Mouse (Mus musculus) lung, postnatal 36 days (tissue): ENCODE data around the gene Crabp2.
A peak's percentile ranks its signal among the peaks of the same experiment; 100 is the strongest.
"Not testable (repeated sequence)": the region's sequence is repeated elsewhere in the genome, so short reads cannot be mapped to it uniquely, and the experiment has no call there.

Experiments used
- DNase-seq: peaks from one replicate; pipeline ENCODE4 v3.0.0; 2022; ENCODE audit warnings: mixed read lengths

The Crabp2 gene

GRCm38 (mm10) chr3:87948378-87949265, at the start of gene Crabp2:
TSS of gene Crabp2 (plus strand) at chr3:87948666.
- DNase-seq: no peak

- DNase-seq: no peak
Measured at GRCm38 (mm10) chr3:87899266-87899665, 49.2 kb upstream of the Crabp2 start.

DNA sequence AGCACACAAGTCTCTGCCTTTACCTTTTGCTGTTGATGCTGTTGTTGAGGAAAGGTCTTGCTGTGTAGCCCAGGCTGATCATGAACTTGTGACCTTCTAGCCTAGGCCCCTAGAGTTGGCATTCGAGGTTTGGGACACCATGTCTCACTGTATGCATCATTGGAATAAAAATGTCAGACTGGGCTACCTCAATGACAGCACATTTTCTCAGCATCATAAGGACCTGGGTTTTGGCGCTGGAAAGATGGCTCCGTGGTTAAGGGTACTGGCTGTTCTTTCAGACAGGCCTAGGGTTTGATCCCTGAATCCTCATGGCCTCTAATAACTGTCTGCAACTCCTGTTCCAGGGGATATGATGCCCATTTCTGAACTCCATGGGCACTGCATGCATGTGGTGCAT, 48.7 kb upstream of the Crabp2 start:
- DNase-seq: no peak

DNA sequence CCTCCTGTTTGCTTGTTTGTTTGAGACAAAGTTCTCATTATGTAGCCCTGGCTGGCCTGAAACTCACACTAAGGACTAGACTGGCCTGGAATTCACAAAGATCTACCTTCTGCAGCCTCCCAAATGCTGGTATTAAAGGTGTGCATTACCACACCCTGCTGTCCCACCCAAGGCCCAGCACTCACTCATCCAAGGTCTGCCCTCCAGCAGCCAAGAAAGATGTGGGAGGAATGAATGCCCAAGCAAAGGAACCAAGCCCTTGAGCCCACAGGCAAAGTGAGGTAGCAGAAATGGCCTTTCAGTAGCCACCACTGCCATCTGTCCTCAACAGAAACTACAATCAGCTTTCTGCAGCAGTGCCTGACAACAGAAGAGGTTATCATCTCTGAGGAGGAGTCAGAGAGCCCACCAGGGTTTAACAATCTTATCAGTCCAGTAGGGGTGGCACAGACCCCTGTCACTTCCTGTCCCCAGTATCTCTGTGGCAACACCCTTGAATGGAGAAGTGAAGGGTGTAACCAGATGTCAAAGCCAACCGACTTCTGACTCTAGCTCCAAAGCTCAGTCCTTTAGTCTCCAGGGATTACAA, 47.3 kb upstream of the Crabp2 start:
- no peak for DNase-seq

GRCm38 (mm10) chr3:87901959-87902358, 46.5 kb upstream of the Crabp2 start:
- DNase-seq: not testable (repeated sequence)

GRCm38 (mm10) chr3:87903821-87904220, 44.6 kb upstream of the Crabp2 start:
- DNase-seq: no peak

- peak; percentile 97 for DNase-seq
Measured at GRCm38 (mm10) chr3:87905880-87906485, 42.5 kb upstream of the Crabp2 start, which contains the start of gene Hdgf. TSS of gene Hdgf (plus strand) at chr3:87906321.

DNA sequence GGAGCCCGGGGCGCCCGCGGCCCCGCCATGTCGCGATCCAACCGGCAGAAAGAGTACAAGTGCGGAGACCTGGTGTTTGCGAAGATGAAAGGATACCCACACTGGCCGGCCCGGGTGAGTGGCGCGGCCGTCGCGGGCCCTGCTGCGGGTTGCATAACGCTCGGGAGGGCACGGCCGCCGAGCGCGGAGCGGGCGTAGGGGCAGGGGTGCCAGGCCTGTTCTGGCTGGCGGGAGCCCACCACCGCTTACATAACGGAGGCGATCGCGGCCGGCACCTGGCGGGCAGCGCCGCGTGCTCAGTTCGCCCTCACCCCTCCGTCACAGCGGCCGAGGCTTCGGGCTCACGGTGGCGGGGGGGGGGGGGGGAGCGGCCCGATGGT, 41.9 kb upstream of the Crabp2 start:
- DNase-seq: peak; percentile 42

DNA sequence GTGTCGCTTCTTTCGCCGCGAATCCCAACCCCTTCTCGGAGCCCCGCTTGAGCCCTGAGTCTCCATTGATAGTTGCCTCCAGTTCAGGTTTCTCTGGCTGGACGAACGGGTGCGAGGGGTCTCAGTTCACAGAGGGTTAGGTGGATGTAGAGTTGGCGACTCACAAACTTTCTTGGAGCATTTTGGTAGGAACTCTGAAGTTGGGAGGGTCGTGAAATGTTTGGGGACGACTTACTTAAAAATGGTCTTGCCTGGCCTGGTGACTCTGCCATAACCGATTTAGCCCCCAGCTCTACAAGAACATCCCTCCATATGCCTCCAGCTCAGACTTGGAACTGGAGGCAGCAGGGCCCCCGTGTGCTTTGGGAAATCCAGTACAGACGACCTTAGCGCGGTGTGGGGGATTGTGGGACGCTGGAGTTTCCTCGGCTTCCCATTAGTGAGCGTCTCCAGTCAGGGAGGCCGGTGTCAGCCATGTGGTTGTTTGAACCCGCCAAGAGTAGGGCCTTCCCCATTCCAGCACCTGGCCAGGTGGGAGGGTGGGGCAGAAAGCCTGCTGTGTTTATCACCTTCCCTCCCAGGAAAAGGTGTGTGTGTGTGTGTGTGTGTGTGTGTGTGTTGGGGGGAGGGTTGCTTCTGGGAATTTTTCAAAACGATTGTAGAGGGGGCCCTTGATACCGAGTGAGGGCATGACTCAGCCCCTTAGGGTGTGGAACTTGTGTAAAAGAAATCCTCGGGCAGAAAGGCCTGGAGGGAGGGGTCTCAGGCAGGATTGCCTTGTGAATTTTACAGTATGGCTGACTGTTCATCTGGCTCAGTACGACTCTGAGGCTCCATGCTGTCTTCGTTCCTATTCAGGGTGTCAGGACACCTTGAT, 41.2 kb upstream of the Crabp2 start:
- DNase-seq: peak; percentile 77

GRCm38 (mm10) chr3:87907906-87908305, 40.6 kb upstream of the Crabp2 start:
- DNase-seq: no peak

- no peak for DNase-seq
Measured at GRCm38 (mm10) chr3:87909381-87909780, 39.1 kb upstream of the Crabp2 start.

GRCm38 (mm10) chr3:87909874-87910273, 38.6 kb upstream of the Crabp2 start:
- DNase-seq: peak; percentile 32

DNA sequence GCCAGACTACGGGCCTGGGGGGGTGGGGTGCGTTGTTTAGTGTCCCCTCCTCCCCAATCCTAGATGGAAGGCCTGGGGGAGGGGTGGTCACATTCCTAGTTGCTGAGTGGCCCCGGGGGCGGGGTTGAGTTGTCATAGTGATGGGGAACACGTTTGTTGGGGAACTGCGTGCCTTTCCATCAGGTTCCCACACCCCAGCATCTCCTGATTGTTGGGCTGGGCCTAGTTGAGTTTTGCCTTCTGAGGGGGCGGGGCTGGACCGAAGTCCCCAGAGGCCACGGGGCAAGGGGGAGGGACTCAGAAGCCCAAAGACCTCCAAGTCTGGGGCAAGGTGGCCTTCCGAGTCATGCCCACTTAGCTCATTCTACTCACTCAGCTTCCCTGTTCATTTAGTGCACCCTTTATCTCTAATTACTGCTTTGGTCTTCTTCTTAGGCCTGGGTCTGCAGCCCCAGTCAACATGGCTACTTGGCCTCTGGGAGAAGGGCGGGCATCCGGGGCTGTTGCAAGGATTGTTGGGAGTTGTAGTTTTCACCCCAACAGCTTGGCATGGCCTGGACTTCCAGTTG, 37.8 kb upstream of the Crabp2 start:
- DNase-seq: peak; percentile 95

DNA sequence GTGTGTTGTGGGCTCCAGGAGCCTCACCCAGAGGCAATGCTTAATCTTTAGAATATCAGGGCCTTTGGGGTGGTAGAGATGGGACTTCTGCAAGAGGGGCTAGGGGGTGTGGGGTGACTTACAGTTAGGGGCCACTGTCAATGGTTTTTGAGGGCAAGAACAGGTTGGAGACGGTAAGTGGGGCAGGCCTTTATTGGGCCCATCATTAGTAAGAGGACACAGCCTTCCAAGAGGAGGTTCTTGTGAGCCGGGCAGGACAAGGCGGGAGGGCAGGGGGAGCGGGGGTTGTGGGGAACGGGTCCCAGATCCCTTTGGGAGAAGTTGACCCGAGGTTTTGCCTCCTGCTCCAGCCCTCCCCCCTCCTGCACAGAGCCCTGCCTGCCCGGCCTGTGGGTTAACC, 35.0 kb upstream of the Crabp2 start:
- DNase-seq: no peak

DNA sequence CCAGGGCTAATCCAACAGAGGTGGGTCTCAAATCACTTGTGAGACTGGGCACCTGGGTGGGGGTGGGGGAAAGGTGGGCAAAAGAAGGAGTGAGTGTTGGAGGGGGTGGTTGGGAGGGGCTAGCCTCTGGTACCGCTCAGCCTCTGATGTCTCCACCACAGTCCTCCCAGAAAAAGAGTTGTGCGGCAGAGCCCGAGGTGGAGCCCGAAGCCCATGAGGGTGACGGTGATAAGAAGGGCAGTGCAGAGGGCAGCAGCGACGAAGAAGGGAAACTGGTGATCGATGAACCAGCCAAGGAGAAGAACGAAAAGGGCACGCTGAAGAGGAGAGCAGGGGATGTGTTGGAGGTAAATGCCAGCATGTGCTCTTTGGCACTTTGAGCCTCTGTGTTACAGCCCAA, 34.6 kb upstream of the Crabp2 start:
- no peak for DNase-seq

GRCm38 (mm10) chr3:87916990-87917389, 31.5 kb upstream of the Crabp2 start:
- no peak for DNase-seq

- DNase-seq: no peak
Measured at GRCm38 (mm10) chr3:87918551-87918950, 29.9 kb upstream of the Crabp2 start.

GRCm38 (mm10) chr3:87919336-87920108, 28.9 kb upstream of the Crabp2 start, which contains the start of gene Mrpl24:
TSS of gene Mrpl24 (plus strand) at chr3:87919506.
- DNase-seq: peak; percentile 95

DNA sequence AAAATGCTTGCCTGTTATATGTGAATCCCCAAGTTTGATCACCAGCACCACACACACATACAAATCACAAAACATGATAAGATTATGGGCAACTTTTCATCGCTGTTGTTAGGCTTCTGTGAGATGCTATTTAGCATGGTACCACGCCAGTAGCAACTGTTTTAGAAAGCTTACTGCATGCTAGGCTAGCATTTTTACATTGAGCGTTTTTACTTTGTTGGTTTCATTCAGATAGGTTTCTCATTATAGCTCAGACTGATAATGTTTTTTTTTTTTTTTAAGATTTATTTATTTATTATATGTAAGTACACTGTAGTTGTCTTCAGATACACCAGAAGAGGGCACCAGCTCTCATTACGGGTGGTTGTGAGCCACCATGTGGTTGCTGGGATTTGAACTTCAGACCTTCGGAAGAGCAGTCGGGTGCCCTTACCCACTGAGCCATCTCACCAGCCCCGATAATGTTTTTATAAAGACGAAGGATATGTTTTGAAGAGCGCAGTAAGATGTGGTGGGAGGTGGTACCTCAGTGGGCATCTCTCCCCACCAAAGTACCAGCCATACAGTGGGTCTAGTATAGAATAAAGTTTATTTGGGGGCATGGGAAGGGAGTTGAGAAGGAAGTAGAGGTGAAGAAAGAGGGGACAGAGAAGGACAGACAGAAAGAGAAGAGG, 28.1 kb upstream of the Crabp2 start:
- DNase-seq: no peak

DNA sequence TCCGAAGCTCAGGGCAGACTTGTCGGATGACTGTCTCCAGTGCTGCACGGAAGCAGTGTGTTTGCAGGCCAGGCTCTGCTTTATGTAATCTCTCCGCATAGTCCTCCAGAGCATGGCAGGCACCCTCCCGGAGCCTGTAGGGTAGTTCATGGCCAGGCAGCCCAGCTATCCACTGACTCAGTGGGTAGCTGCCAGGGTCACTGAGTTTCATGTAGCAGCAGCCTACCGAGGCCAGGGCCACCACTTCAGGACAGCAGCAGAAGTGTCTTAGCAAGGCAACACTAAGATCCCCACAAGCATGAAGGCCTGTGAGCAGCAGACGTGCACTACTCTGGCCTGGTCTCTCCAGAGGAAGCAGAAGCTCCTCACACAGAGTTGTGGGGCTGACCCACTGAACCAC, 23.5 kb upstream of the Crabp2 start:
- DNase-seq: no peak

- no peak for DNase-seq
Measured at GRCm38 (mm10) chr3:87927452-87927851, 21.0 kb upstream of the Crabp2 start.
